Mouse (Mus musculus) small intestine, adult 2 months (tissue): Measurements from ENCODE around the gene Dgkh.

Source experiments
- CTCF ChIP-seq: fragments of 200-500 bp; IDR thresholded peaks from 2 replicates; pipeline ENCODE4 v1.5.1; 2012; ENCODE audit warnings: low read depth, mild to moderate bottlenecking, control low read depth, inconsistent platforms, low read length, moderate library complexity, mixed read lengths; ENCODE audit not compliant: insufficient replicate concordance, insufficient read length; ENCODE audit errors: extremely low read depth
- POLR2A ChIP-seq: fragments of 200-500 bp; IDR thresholded peaks from 2 replicates; pipeline ENCODE4 v1.6.1; 2012; ENCODE audit warnings: low read depth, mild to moderate bottlenecking, control low read depth, inconsistent platforms, low read length, moderate library complexity

GRCm38 (mm10) chr14:78667763-78668162 is 64.8 kb downstream of the Dgkh start:
- TF ChIP-seq CTCF (no peak), POLR2A (no peak)
